Mouse (Mus musculus) granulocyte monocyte progenitor cell, adult 5-6 weeks (primary cell): ENCODE measurements around the gene Ttc13. TPM values are rescaled to one million over a fixed set of nuclear protein-coding genes. Genes with fewer than 3 reads are reported as not detected.

Experiments used
- ATAC-seq: replicated peaks from 2 replicates; pipeline ENCODE4 v1.8.0; 2016; ENCODE audit warnings: mild to moderate bottlenecking, moderate TSS enrichment, inconsistent platforms; ENCODE audit not compliant: poor library complexity, severe bottlenecking
- total RNA-seq, 2 experiments: library from RNA; stranded (forward) in 1 of 2; stranded (reverse) in 1 of 2; fragments of 200-712, 200-1000 nt in 1 of 2; fragments of >200 nt in 1 of 2; fragmentation: Nextera tagmentation in 1 of 2; gene quantifications; 2 replicates each; pipeline ENCODE4 v1.2.3; 2014 to 2017

Gene Ttc13
- total RNA-seq, 2 experiments from 2014 or later = 44.3 to 53.3 TPM

- ATAC-seq = no peak
Observed at GRCm38 (mm10) chr8:124705823-124706222, 16.0 kb downstream of the Ttc13 start.

DNA sequence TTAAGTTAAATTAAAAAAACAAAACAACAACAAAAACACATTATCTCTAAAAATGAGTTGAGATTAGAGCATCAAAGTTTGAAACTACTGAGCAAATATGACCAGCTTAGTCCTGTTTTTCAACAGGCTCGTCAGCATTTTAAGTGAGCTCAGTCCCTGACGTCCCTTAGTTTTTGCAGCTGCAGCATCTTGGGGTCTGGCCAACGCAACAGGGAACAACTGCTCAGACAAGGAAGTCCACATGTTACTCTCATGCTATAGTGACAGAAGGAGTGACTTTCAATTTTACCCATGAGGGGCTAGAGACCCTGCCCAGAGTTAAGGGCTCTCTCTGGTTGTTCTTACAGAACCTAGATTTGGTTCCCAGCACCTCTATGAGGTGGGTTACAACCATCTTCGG lies 17.4 kb downstream of the Ttc13 start:
- ATAC-seq = no peak

- ATAC-seq = no peak
Observed at GRCm38 (mm10) chr8:124703526-124703925, 18.3 kb downstream of the Ttc13 start.

DNA sequence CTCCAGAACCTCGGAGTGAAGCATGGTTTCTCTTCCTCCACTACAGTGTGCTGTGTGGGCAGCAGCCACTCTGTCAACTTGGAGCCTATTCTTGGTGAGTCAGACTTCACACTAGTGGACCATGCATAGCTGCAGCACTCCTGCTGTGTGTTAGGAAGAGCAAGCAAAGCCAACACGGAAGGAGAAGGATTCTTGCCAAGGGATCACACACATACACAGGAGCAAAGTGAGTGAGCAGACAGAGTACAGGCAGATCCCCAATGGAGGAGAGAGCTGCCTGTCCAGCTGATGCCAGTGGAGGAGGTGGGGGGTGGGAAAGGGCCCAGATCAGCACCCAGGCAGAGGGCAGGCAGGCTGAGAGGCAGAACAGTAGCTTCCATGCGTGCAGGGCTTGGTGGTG lies 19.6 kb downstream of the Ttc13 start:
- no peak for ATAC-seq

DNA sequence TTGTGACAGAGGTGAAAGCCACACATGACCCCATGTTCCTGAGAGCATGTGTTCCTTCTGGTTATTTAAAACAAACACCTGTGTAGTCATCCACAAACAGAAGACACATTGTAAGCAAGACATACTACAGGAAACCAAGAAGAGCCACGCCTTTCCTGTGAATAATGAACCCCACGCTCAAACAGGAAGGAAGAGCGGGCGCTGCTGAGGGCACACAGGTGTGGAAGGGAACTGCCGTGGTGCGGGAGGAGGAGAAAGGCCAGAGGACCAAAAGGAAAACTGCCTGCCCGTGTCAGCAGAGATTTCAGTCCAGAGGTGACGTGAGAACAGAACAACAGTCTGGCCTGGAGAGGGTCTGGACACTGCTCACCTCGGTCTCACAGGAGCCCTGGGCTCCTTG lies 20.8 kb downstream of the Ttc13 start:
- peak; percentile 33; the same call in 1 of the 2 replicates for ATAC-seq

- no peak for ATAC-seq
Observed at GRCm38 (mm10) chr8:124700271-124700670, 21.5 kb downstream of the Ttc13 start.

DNA sequence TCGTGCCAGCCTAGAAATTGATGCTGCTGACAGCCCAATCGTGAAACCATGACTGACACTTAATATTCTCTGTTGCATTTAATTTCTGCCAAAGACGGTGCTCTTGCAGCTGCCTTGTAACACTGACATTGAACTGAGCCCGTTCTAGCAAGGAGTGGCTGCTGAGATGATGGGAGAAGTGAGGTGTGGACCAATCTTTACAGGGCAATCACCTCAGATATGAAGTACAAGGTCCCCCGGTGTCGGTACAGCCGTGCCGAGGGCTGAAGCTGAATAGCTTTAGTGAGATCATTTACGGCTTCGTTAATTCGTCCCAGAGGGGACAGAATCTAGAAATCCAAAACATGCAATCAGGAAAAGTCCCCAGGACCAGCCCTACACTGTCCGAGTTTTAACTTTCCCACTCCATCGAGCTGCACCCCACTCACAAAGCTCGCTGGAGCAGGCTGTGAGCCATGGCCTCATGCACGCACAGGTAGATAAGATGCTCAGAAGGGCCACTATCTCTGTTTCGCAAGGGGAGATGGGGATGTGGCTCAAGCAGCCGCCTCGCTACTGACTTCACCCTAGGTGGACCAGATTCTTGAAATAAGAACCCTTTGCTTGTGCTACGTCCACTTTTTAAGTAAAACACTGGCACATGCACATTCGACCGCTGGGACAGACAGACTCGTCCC lies 26.2 kb downstream of the Ttc13 start:
- no peak for ATAC-seq

- no peak for ATAC-seq
Observed at GRCm38 (mm10) chr8:124691706-124692105, 30.1 kb downstream of the Ttc13 start.

DNA sequence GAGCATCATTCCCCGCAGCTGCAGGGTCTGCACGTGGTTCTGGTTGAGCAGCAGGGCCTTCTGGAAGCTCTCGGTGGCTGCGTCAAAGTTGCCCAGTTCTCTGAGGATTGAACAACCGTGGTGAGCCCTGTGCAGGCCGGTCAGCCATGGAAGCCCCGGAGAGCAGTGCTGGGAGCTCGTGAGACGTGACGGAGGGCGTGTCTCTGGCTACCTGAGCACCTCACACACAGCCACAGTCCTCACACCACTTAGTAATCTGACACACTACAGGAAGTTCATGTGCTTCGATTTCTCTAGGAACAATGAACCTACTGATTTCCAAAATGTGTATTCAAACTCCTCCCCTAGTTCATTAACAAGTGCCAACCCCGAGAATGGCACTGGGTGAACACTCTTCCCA lies 32.9 kb downstream of the Ttc13 start:
- ATAC-seq = no peak

- no peak for ATAC-seq
Observed at GRCm38 (mm10) chr8:124682218-124682617, 39.6 kb downstream of the Ttc13 start.

DNA sequence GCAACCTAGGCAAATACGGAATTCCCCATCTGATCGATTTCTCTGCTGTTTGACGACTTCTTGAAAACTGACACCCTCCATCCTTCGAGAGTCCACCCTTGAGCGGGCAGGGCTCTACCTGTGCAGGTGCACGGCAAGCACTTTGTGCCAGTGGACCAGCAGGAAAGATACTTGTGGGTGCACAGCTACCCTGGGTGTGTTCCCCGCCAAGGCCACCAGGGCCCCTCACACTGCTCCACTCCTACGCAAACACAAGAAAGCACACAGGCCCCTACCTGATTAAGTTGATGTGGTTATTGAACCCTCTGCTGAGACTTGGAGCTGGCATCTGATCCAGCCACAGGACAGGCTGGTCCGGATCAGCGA lies 40.0 kb downstream of the Ttc13 start:
- ATAC-seq = no peak

GRCm38 (mm10) chr8:124681077-124681791 lies 40.5 kb downstream of the Ttc13 start:
- ATAC-seq = no peak

GRCm38 (mm10) chr8:124678246-124678645 lies 43.5 kb downstream of the Ttc13 start:
- no peak for ATAC-seq

- peak; percentile 81 for ATAC-seq
Observed at GRCm38 (mm10) chr8:124677486-124677885, 44.3 kb downstream of the Ttc13 start.

DNA sequence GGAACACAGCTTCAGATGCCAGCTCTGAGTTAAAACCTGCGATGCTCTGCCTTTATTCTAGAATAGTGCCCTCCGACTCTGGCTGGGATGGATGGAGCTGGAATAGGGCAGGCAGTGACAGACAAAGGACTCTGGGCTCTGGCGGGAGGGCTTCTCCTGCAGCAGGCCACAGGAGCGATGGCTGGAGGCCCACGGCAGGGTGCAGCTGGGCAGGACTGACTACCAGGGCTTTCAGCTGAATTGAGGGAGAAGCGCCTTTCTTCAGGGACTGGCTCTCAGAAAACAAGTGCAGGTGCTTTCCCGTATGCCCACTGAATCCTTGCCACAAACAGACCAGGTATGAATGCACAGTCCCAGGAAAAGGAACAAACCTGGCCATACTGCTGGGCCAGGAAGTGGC lies 44.7 kb downstream of the Ttc13 start:
- ATAC-seq = no peak

- ATAC-seq = no peak
Observed at GRCm38 (mm10) chr8:124676661-124677060, 45.1 kb downstream of the Ttc13 start.

- no peak for ATAC-seq
Observed at GRCm38 (mm10) chr8:124672345-124672744, 49.4 kb downstream of the Ttc13 start.

GRCm38 (mm10) chr8:124668798-124669197 lies 53.0 kb downstream of the Ttc13 start:
- no peak for ATAC-seq

- ATAC-seq = no peak
Observed at GRCm38 (mm10) chr8:124664414-124664813, 57.4 kb downstream of the Ttc13 start.

GRCm38 (mm10) chr8:124663874-124664230 lies 57.9 kb downstream of the Ttc13 start:
- ATAC-seq = no peak

GRCm38 (mm10) chr8:124663112-124663873 lies 58.5 kb downstream of the Ttc13 start, which contains the start of gene 2310022B05Rik:
2310022B05Rik (minus strand) TSS chr8:124663369.
- ATAC-seq = peak; percentile 89
